Mouse (Mus musculus) B cell, adult 62 days (primary cell): ENCODE data around the gene 4930544G11Rik. TPM values are rescaled to one million over a fixed set of nuclear protein-coding genes. Genes with fewer than 3 reads are reported as not detected.

Experiments
- total RNA-seq: library from RNA; stranded (reverse); gene quantifications from 4 replicates; pipeline ENCODE4 v1.2.4, GENCODE M21; 2023

Gene 4930544G11Rik
- not detected in 4 replicates for total RNA-seq

GRCm38 (mm10) chr6:65952309-65952708, at the start of gene 4930544G11Rik:
Gene 4930544G11Rik (plus strand): TSS chr6:65952609.

Other genes with a start within 250 kb of the 4930544G11Rik start
- gene Prdm5, start 173.6 kb upstream of the 4930544G11Rik start, total RNA-seq = not detected in 4 replicates